Mouse (Mus musculus) liver, embryonic 16.5 days (tissue): ENCODE results near the gene Arid4a. TPM values are rescaled to one million over a fixed set of nuclear protein-coding genes. Genes with fewer than 3 reads are reported as not detected.
A peak's percentile ranks its signal among the peaks of the same experiment; 100 is the strongest.

Source experiments
- ATAC-seq: fragments of 200-750 bp; cut with Nextera tagmentation; 2 replicates; pipeline ENCODE4 v1.8.0; 2017; ENCODE audit warnings: low read depth, mild to moderate bottlenecking, moderate number of reproducible peaks, moderate library complexity
- H3K27ac ChIP-seq: fragments of 300-500 bp; sonication (generic); 2 replicates; pipeline ENCODE4 v1.5.1; 2014; ENCODE audit warnings: mild to moderate bottlenecking, low read length
- H3K27me3 ChIP-seq: fragments of 300-500 bp; sonication (generic); 2 replicates; pipeline ENCODE4 v1.6.1; 2014; ENCODE audit warnings: low read depth, low read length, mixed read lengths; ENCODE audit not compliant: control insufficient read depth, insufficient read depth
- H3K36me3 ChIP-seq: fragments of 300-500 bp; sonication (generic); 2 replicates; pipeline ENCODE4 v1.6.1; 2014; ENCODE audit warnings: mild to moderate bottlenecking; ENCODE audit not compliant: control insufficient read depth, insufficient read depth
- H3K4me1 ChIP-seq: fragments of 300-500 bp; sonication (generic); 2 replicates; pipeline ENCODE4 v1.6.1; 2014; ENCODE audit warnings: low read depth, low read length, mixed read lengths; ENCODE audit not compliant: control insufficient read depth
- H3K4me2 ChIP-seq: fragments of 300-500 bp; sonication (generic); 2 replicates; pipeline ENCODE4 v1.6.1; 2014; ENCODE audit warnings: low read depth, low read length, mixed read lengths
- H3K4me3 ChIP-seq: fragments of 300-500 bp; sonication (generic); 2 replicates; pipeline ENCODE4 v1.5.1; 2014; ENCODE audit warnings: low read depth, mild to moderate bottlenecking, low read length
- H3K9ac ChIP-seq: fragments of 300-500 bp; sonication (generic); 2 replicates; pipeline ENCODE4 v1.6.1; 2014; ENCODE audit warnings: low read depth, low read length
- H3K9me3 ChIP-seq: fragments of 300-500 bp; sonication (generic); replicated peaks from 2 replicates; pipeline ENCODE4 v1.6.1; 2016; ENCODE audit warnings: low read length; ENCODE audit not compliant: control insufficient read depth
- WGBS: fragments of 180-500 bp; shearing (Covaris S2); extraction: QIAGEN DNeasy Blood & Tissue Kit; methylation state at CpG from one replicate; pipeline ENCODE4 v1.1.7; 2014; ENCODE audit not compliant: insufficient replicate concordance; 5-methylcytosine and 5-hydroxymethylcytosine counted together
- polyA plus RNA-seq: library from polyadenylated mRNA; unstranded; fragments of >200 nt; fragmentation: Nextera tagmentation; extraction: Ambion mirVana; gene quantifications from 2 replicates; pipeline ENCODE4 v1.2.1, GENCODE M21; 2015

The Arid4a gene
- polyA plus RNA-seq, 1 experiment from 2014 or later = 21.3 TPM

DNA sequence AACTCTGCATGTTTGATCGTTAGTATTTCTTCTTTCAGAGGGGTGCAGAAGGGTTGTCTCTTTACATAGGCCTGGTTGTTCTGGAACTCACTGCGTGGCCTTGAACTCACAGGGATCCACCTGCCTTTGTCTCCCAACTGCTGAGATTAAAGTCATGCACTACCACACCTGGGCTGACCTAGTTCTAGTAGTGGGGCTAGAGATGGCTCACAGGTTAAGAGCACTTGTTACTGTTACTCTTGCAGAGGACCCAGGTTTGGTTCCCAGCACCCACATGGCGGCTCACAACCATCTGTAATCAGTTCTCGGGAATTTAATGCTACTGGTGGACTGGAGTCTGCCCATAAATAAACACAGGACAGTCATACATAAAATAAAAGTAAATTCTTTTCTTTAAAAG lies 30.7 kb downstream of the Arid4a start:
- no peak overlapping the region for H3K27ac ChIP-seq
- peaks cover 2% of the 10 kb centered on the region; the same call in 1 of the 2 replicates for H3K4me1 ChIP-seq
- H3K4me3 ChIP-seq = no peak overlapping the region
- no peaks in the 10 kb centered on the region for H3K9me3 ChIP-seq
- no peak overlapping the region for H3K4me2 ChIP-seq
- no peak for ATAC-seq
- H3K9ac ChIP-seq = no peak overlapping the region
- no peaks in the 10 kb centered on the region for H3K27me3 ChIP-seq
- peaks cover 18% of the 10 kb centered on the region for H3K36me3 ChIP-seq
- 91% methylated on average over 4 of the region's 4 CpGs for WGBS

DNA sequence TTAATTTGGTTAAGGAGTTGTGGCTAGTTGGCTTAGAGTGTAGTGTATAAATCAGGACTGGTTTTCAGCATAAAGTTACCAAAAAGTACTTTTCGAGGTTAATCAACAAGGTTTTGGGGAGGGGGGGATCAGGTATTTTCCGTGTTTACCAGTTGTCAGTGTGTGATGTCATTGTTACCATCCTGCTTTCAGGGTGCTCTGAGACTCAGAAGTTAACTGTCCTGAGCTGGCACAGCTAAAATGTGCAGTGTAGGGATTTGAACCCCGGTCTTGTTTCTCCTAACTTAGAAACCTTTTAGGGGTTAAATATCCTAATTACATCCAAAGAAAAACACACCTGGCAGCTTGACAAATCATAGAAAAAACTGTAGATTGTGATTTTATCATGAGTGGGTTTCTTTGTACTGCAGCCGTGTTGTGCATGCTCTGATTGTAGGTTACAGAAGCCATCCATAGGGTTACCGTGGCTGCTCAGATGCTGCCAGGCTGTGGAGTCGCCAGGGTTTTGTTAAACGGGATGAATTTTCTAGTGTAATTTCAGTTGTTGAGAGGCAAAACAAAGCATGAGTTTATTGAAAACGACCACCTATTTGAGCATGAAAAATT lies 31.8 kb downstream of the Arid4a start:
- Histone ChIP-seq H3K9me3 (no peaks in the 10 kb centered on the region), H3K36me3 (peaks cover 10% of the 10 kb centered on the region), H3K4me2 (no peak overlapping the region), H3K4me1 (peaks cover 6% of the 10 kb centered on the region), H3K27ac (no peak overlapping the region), H3K27me3 (no peaks in the 10 kb centered on the region), H3K9ac (no peak overlapping the region), H3K4me3 (no peak overlapping the region)
- no peak for ATAC-seq
- 67% methylated on average over 8 of the region's 8 CpGs for WGBS

DNA sequence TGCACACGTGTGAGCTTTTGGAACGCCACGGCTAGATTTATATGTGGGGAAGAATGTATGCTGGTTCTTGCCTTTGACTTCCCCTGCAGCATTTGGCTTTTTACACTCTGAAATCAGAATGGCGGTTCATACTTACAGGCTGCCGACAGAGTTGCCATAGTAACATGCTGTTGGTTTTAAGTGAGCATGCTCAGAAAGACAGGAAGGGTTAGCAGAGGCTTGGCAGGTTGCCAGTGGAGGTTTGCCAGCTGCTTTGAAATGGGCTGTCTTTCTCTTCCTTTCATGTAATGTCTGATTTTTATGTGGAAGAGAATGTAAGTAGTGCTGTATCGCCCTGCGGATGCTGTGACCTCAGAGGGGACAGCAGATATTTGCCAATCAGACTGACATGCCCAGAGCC lies 32.3 kb downstream of the Arid4a start:
- WGBS = 31% methylated on average over 7 of the region's 7 CpGs
- Histone ChIP-seq H3K4me3 (no peak overlapping the region), H3K27ac (no peak overlapping the region), H3K9me3 (no peaks in the 10 kb centered on the region), H3K36me3 (peaks cover 9% of the 10 kb centered on the region), H3K9ac (no peak overlapping the region), H3K4me1 (peaks cover 11% of the 10 kb centered on the region), H3K27me3 (no peaks in the 10 kb centered on the region), H3K4me2 (no peak overlapping the region)
- ATAC-seq = peak; percentile 51

DNA sequence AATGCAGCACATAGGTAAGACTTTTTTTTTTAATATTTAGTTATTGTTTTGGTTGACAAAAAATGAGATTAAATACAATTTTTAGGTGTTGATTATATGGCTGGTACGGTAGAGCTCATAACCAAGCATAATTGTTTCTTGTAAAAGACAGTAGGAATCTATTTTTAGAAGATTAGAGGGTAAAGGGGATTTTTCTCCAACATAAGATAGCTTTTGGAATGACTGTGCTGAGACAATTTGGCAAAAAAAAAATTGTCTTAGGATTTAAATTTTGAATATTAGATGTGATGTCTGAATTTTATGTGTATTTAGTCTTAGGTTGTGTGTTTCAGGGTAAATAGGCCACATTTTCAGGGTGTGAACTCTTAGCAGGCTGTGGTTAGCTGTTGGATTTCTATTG lies 32.8 kb downstream of the Arid4a start:
- Histone ChIP-seq H3K4me1 (peaks cover 11% of the 10 kb centered on the region), H3K4me2 (no peak overlapping the region), H3K36me3 (peaks cover 9% of the 10 kb centered on the region), H3K27me3 (no peaks in the 10 kb centered on the region), H3K27ac (no peak overlapping the region), H3K9me3 (no peaks in the 10 kb centered on the region), H3K9ac (no peak overlapping the region), H3K4me3 (no peak overlapping the region)
- ATAC-seq = no peak
- whole genome bisulfite sequencing = 82% methylated on average over 1 of the region's 1 CpGs

DNA sequence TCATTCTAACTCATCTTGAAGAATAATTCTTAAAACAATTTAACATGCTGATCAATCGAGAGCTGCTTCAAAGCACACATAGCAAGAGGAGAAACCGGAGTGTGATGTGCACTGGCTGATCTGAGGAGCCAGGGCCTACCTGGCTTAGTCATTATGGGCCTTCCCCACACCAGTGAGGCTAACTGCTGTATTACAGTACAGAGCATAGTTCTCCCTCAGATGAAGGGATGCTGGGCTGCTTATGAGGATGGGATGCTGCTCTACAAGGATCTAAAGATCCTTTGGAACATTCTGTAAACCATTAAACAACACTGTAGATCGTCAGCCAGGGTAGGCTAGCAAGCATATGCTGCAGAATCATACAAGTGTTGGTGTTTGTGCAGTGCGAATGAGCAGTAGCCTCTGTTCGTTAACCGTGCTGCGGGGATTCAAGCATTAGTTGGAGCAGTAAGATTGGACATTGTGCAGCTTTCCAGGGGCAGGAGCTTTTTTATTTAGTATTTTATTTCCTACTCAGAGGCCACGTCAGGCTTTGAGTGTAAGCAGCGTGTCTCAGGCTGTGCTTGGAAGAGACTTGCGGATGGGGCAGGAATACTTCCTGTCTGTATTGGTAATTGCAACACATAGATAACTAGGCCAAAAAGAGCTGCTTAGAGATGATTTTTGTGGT lies 33.9 kb downstream of the Arid4a start:
- H3K9me3 ChIP-seq = no peaks in the 10 kb centered on the region
- H3K36me3 ChIP-seq = peaks cover 9% of the 10 kb centered on the region
- no peaks in the 10 kb centered on the region for H3K27me3 ChIP-seq
- H3K9ac ChIP-seq = no peak overlapping the region
- H3K27ac ChIP-seq = no peak overlapping the region
- no peak overlapping the region for H3K4me2 ChIP-seq
- H3K4me3 ChIP-seq = no peak overlapping the region
- WGBS = 81% methylated on average over 10 of the region's 10 CpGs
- ATAC-seq = no peak
- H3K4me1 ChIP-seq = peaks cover 11% of the 10 kb centered on the region

DNA sequence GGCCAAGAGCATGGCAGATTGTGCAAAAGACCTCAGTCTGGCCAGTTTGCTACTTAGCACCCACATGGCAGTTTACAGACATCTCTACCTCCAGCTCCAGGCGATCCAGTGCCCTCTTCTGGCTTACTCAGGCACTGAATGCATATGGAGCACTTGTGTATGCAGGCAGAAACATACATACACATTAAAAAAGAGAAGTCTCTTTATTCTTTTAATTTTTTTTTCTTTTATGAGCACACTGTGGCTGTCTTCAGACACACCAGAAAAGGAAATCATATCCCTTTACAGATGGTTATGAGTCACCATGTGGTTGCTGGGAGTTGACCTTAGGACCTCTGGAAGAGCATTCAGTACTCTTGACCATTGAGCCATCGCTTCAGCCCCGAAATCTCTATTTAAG lies 35.3 kb downstream of the Arid4a start:
- H3K4me3 ChIP-seq = no peak overlapping the region
- peaks cover 7% of the 10 kb centered on the region for H3K36me3 ChIP-seq
- no peaks in the 10 kb centered on the region for H3K27me3 ChIP-seq
- 0 out of 2 replicates have a peak, but pooled peaks have one; percentile 37 for ATAC-seq
- no peaks in the 10 kb centered on the region for H3K9me3 ChIP-seq
- H3K4me2 ChIP-seq = no peak overlapping the region
- no peak overlapping the region for H3K27ac ChIP-seq
- WGBS = 62% methylated on average over 3 of the region's 3 CpGs
- H3K4me1 ChIP-seq = peaks cover 11% of the 10 kb centered on the region
- no peak overlapping the region for H3K9ac ChIP-seq

DNA sequence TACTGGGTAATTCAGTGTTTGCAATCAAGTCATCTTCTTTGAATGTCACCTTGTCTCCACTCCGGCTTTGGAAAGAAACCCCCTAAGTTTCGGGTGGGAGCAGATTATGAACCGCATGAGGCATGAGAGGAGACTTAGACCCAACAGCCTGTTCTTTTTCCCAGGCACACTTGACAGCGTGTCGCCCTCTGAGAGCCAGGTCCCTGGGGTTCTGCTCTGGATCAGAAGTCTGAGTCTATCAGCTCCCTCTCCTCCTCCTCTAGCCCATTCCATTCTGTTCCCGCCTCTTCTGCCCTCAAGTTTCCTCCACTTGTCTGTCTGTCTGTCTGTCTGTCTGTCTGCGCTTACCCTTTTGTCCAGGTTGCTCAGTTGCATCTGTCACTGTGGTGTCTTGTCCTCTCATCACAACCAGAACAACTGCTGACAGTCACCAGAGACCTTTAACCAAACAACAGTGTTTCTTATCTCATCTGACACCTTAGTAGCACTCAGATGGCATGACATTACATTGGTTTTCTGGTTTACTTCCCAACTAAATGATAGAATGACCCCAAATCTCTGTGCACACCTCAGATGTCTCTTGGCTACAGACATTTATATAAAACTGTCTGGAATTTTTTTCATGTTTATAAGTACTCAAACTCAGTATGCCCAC lies 36.7 kb downstream of the Arid4a start:
- WGBS = 79% methylated on average over 7 of the region's 7 CpGs
- H3K9ac ChIP-seq = no peak overlapping the region
- peaks cover 11% of the 10 kb centered on the region for H3K4me1 ChIP-seq
- no peak for ATAC-seq
- no peak overlapping the region for H3K4me3 ChIP-seq
- no peaks in the 10 kb centered on the region for H3K27me3 ChIP-seq
- H3K27ac ChIP-seq = no peak overlapping the region
- no peaks in the 10 kb centered on the region for H3K9me3 ChIP-seq
- H3K4me2 ChIP-seq = no peak overlapping the region
- no peaks in the 10 kb centered on the region; the same call in 1 of the 2 replicates for H3K36me3 ChIP-seq

DNA sequence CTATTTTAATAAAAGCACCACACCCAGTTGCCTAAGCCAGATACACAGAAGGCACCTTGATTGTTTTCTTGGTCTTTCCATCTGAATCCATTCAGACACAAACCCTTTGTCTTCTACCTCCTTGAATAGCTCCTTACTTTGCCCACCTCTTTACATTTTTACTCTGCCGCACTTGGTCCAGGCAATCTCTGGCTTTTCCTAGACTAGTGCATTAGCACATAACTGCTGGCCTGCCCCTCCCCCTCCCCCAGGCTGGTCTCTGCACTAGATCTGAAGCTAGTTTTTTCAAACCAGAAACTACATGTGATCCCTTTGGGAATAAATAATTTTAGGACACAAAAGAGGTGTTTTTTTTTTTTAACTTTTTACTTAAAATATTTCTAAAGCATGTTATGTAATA lies 37.2 kb downstream of the Arid4a start:
- WGBS = 76% methylated on average over 1 of the region's 1 CpGs
- no peak for ATAC-seq

DNA sequence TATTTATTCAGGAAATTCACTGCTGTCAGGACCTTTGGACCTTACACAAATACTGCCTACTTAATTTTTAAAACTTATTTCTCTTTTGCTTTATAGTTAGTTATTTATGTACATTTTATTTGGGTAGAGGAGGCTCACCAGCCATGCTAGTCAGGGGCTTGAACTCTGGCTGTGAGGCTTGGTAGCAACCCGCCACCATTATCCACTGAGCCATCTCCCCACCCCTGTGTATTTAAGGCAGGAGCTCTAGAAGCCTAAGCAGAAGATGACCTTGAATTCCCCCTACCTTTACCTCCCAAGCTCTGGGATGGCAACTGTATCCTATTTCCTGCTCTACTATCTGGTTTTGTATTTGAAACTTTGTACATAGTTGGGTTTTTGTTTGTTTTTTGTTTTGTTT lies 37.7 kb downstream of the Arid4a start:
- Histone ChIP-seq H3K9me3 (no peaks in the 10 kb centered on the region), H3K9ac (no peak overlapping the region), H3K36me3 (no peaks in the 10 kb centered on the region; the same call in 1 of the 2 replicates), H3K4me2 (no peak overlapping the region), H3K4me1 (peaks cover 9% of the 10 kb centered on the region), H3K27ac (no peak overlapping the region), H3K4me3 (no peak overlapping the region), H3K27me3 (no peaks in the 10 kb centered on the region)
- ATAC-seq = no peak
- 59% methylated on average over 1 of the region's 1 CpGs for WGBS

More for the DNA sequence above, 37.2 kb downstream of the Arid4a start:
- Histone ChIP-seq H3K27me3 (no peaks in the 10 kb centered on the region), H3K4me1 (peaks cover 10% of the 10 kb centered on the region), H3K36me3 (no peaks in the 10 kb centered on the region; the same call in 1 of the 2 replicates), H3K27ac (no peak overlapping the region), H3K4me3 (no peak overlapping the region), H3K9ac (no peak overlapping the region), H3K9me3 (no peaks in the 10 kb centered on the region), H3K4me2 (no peak overlapping the region)
